Mouse (Mus musculus) forebrain, embryonic 16.5 days (tissue): ENCODE data around the gene Skap2. TPM values are rescaled to one million over a fixed set of nuclear protein-coding genes. Genes with fewer than 3 reads are reported as not detected.

Source experiments
- ATAC-seq: fragments of 200-750 bp; cut with Nextera tagmentation; 2 replicates; pipeline ENCODE4 v1.8.0; 2017; ENCODE audit warnings: mild to moderate bottlenecking, moderate library complexity
- H3K27ac ChIP-seq: fragments of 300-500 bp; sonication (generic); 2 replicates; pipeline ENCODE4 v1.5.1; 2014; ENCODE audit warnings: low read length, control low read depth
- H3K27me3 ChIP-seq: fragments of 300-500 bp; sonication (generic); replicated peaks from 2 replicates; pipeline ENCODE4 v1.6.1; 2014; ENCODE audit warnings: low read length; ENCODE audit not compliant: control insufficient read depth, insufficient read depth
- H3K36me3 ChIP-seq: fragments of 300-500 bp; sonication (generic); 2 replicates; pipeline ENCODE4 v1.6.1; 2014; ENCODE audit not compliant: control insufficient read depth, insufficient read depth
- H3K4me1 ChIP-seq: fragments of 300-500 bp; sonication (generic); replicated peaks from 2 replicates; pipeline ENCODE4 v1.6.1; 2014; ENCODE audit warnings: low read length; ENCODE audit not compliant: control insufficient read depth, insufficient read depth
- H3K4me2 ChIP-seq: fragments of 300-500 bp; sonication (generic); 2 replicates; pipeline ENCODE4 v1.6.1; 2014; ENCODE audit warnings: mild to moderate bottlenecking, low read length, control low read depth
- H3K4me3 ChIP-seq: fragments of 300-500 bp; sonication (generic); replicated peaks from 2 replicates; pipeline ENCODE4 v1.5.1; 2014; ENCODE audit warnings: mild to moderate bottlenecking, low read length, control low read depth
- H3K9ac ChIP-seq: fragments of 300-500 bp; sonication (generic); replicated peaks from 2 replicates; pipeline ENCODE4 v1.6.1; 2014; ENCODE audit warnings: low read depth, low read length, control low read depth
- H3K9me3 ChIP-seq: fragments of 300-500 bp; sonication (generic); 2 replicates; pipeline ENCODE4 v1.6.1; 2016; ENCODE audit warnings: low read length; ENCODE audit not compliant: control insufficient read depth
- WGBS: fragments of 180-500 bp; shearing (Covaris S2); extraction: QIAGEN DNeasy Blood & Tissue Kit; methylation state at CpG from one replicate; pipeline ENCODE4 v1.1.7; 2014; 5-methylcytosine and 5-hydroxymethylcytosine counted together
- polyA plus RNA-seq: library from polyadenylated mRNA; unstranded; fragments of >200 nt; fragmentation: Nextera tagmentation; extraction: Ambion mirVana; gene quantifications from 2 replicates; pipeline ENCODE4 v1.2.1, GENCODE M21; 2015

Skap2 gene
- polyA plus RNA-seq, 1 experiment from 2014 or later, result 5.5 TPM

DNA sequence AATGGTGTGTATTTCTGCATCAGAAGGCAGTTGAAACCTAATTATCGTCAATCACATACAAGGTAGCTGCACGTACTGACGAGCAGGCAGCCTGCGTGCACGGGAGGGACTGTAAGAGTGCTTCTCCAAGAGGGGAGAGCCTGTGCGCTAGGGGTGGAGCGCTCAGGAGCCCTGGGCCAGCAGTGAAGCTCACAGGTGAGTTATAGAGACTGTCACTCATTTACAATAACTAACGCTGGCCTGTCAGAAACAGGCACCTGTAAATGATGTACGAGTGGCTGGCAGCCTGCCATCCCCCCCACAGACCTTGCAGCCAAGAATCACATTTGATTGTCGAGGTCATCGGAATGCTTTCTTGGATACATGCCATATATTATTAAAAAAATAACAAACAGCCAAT is 168.2 kb downstream of the Skap2 start:
- no peaks in the 10 kb centered on the region for H3K36me3 ChIP-seq
- WGBS, result 27% methylated on average over 11 of the region's 11 CpGs
- no peak for ATAC-seq
- H3K9ac ChIP-seq, result peak overlapping the region; percentile 6; the same call in 1 of the 2 replicates
- no peaks in the 10 kb centered on the region for H3K9me3 ChIP-seq
- no peak overlapping the region for H3K4me3 ChIP-seq
- H3K27ac ChIP-seq, result no peak overlapping the region
- H3K4me1 ChIP-seq, result peaks cover 37% of the 10 kb centered on the region
- no peaks in the 10 kb centered on the region for H3K27me3 ChIP-seq
- H3K4me2 ChIP-seq, result peak overlapping the region; percentile 12; the same call in 1 of the 2 replicates

- Histone ChIP-seq H3K36me3 (no peaks in the 10 kb centered on the region), H3K4me2 (no peak overlapping the region), H3K4me3 (no peak overlapping the region), H3K9me3 (no peaks in the 10 kb centered on the region), H3K27ac (no peak overlapping the region), H3K4me1 (peaks cover 28% of the 10 kb centered on the region), H3K27me3 (no peaks in the 10 kb centered on the region), H3K9ac (no peak overlapping the region)
- 54% methylated on average over 9 of the region's 9 CpGs for WGBS
- no peak for ATAC-seq
Measured at GRCm38 (mm10) chr6:51843081-51843480, 169.3 kb downstream of the Skap2 start.

DNA sequence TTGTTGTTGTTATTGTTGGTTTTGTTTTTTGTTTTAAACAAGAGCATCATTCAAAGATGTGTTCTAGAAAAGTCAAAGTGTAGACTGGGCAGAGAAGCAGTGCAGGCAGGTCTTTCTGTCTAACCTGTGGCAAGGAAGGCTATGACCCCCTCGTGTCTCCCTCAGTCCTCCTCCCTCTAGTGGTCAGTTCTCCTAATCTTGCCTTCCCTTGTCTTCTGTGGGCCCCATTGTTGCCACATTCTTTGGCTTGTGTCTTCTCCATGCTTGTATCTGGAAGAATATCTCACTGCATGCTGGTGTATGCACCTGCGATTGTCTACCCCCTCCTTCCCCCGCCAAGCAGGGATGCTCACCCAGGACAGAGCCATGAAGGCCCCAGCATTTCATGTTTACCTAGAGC is 174.2 kb downstream of the Skap2 start:
- WGBS, result 76% methylated on average over 3 of the region's 3 CpGs

GRCm38 (mm10) chr6:51833362-51833761 is 179.0 kb downstream of the Skap2 start:
- H3K4me3 ChIP-seq, result no peak overlapping the region
- no peak overlapping the region for H3K4me2 ChIP-seq
- no peaks in the 10 kb centered on the region for H3K36me3 ChIP-seq
- H3K4me1 ChIP-seq, result no peaks in the 10 kb centered on the region
- H3K27ac ChIP-seq, result no peak overlapping the region
- H3K9me3 ChIP-seq, result no peaks in the 10 kb centered on the region
- no peak for ATAC-seq
- WGBS, result 70% methylated on average over 2 of the region's 2 CpGs
- no peaks in the 10 kb centered on the region for H3K27me3 ChIP-seq
- H3K9ac ChIP-seq, result no peak overlapping the region

More for the DNA sequence above, 174.2 kb downstream of the Skap2 start:
- Histone ChIP-seq H3K27ac (no peak overlapping the region), H3K9ac (no peak overlapping the region), H3K9me3 (no peaks in the 10 kb centered on the region), H3K4me1 (peaks cover 3% of the 10 kb centered on the region), H3K36me3 (no peaks in the 10 kb centered on the region), H3K4me2 (no peak overlapping the region), H3K4me3 (no peak overlapping the region), H3K27me3 (no peaks in the 10 kb centered on the region)
- ATAC-seq, result no peak

GRCm38 (mm10) chr6:51825621-51826021 is 186.7 kb downstream of the Skap2 start:
- H3K9ac ChIP-seq, result no peak overlapping the region
- H3K36me3 ChIP-seq, result no peaks in the 10 kb centered on the region
- peak; percentile 77 for ATAC-seq
- 11% methylated on average over 4 of the region's 4 CpGs for WGBS
- no peak overlapping the region for H3K27ac ChIP-seq
- H3K27me3 ChIP-seq, result no peaks in the 10 kb centered on the region
- H3K9me3 ChIP-seq, result 0 out of 2 replicates have a peak, but pooled peaks cover 3% of the 10 kb centered on the region
- H3K4me2 ChIP-seq, result no peak overlapping the region
- H3K4me1 ChIP-seq, result peaks cover 5% of the 10 kb centered on the region; the same call in 1 of the 2 replicates
- H3K4me3 ChIP-seq, result no peak overlapping the region

- Histone ChIP-seq H3K4me3 (no peak overlapping the region), H3K9ac (no peak overlapping the region), H3K9me3 (0 out of 2 replicates have a peak, but pooled peaks cover 3% of the 10 kb centered on the region), H3K27ac (no peak overlapping the region), H3K27me3 (no peaks in the 10 kb centered on the region), H3K4me2 (no peak overlapping the region), H3K36me3 (no peaks in the 10 kb centered on the region), H3K4me1 (peaks cover 5% of the 10 kb centered on the region; the same call in 1 of the 2 replicates)
- 83% methylated on average over 9 of the region's 9 CpGs for WGBS
- no peak for ATAC-seq
Measured at GRCm38 (mm10) chr6:51824136-51824830, 188.1 kb downstream of the Skap2 start.

DNA sequence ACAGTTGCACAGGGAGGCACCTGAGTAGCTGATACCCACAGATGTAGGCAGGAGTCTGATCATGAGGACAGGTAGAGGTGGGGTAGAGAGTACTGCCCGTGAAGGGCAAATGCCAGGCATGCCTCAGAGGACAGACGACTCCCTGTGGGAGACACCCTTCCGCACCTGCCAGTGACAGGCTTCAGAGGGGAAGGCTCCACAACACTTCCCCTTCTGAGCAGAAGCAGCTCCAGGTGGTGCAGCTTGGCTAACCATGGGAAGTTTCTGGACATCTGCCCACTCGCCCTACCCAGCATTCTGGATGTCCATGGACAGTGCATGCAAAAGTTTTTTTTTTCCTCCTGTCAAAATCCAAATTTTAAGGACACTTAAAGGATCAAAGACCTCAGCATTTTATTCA is 190.3 kb downstream of the Skap2 start:
- H3K4me2 ChIP-seq, result no peak overlapping the region
- H3K36me3 ChIP-seq, result no peaks in the 10 kb centered on the region
- no peak overlapping the region for H3K27ac ChIP-seq
- H3K4me3 ChIP-seq, result no peak overlapping the region
- H3K9ac ChIP-seq, result no peak overlapping the region
- WGBS, result 82% methylated on average over 4 of the region's 4 CpGs
- 0 out of 2 replicates have a peak, but pooled peaks cover 5% of the 10 kb centered on the region for H3K9me3 ChIP-seq
- no peaks in the 10 kb centered on the region for H3K27me3 ChIP-seq
- peaks cover 5% of the 10 kb centered on the region; the same call in 1 of the 2 replicates for H3K4me1 ChIP-seq
- ATAC-seq, result no peak

DNA sequence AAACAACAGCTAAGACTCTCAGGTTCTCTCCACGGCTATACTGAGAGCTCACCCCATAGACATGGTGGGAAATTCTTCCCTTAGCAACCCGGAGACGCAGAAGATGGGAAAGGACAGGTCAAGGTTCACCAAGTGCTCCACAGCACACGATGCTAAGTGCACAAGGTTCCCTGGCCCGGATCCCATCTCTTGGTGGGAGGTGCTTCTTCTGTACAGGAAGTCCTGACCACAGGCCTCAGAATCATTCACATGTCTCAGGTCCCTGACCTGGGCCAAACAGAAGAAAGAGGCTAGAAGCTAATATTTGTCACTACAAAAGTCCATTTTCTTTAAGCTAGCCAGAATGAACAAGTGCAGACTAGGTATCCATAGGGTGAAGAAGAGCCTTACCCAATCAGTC is 191.5 kb downstream of the Skap2 start:
- no peak overlapping the region for H3K4me3 ChIP-seq
- H3K27ac ChIP-seq, result no peak overlapping the region
- WGBS, result 79% methylated on average over 5 of the region's 5 CpGs
- H3K4me2 ChIP-seq, result no peak overlapping the region
- no peaks in the 10 kb centered on the region for H3K27me3 ChIP-seq
- no peak overlapping the region for H3K9ac ChIP-seq
- H3K4me1 ChIP-seq, result peaks cover 5% of the 10 kb centered on the region; the same call in 1 of the 2 replicates
- H3K36me3 ChIP-seq, result no peaks in the 10 kb centered on the region
- H3K9me3 ChIP-seq, result 0 out of 2 replicates have a peak, but pooled peaks cover 5% of the 10 kb centered on the region
- ATAC-seq, result no peak

- H3K27ac ChIP-seq, result no peak overlapping the region
- no peaks in the 10 kb centered on the region for H3K27me3 ChIP-seq
- 0 out of 2 replicates have a peak, but pooled peaks cover 2% of the 10 kb centered on the region for H3K9me3 ChIP-seq
- H3K9ac ChIP-seq, result no peak overlapping the region
- 0 out of 2 replicates have a peak, but pooled peaks have one; percentile 23 for ATAC-seq
- no peaks in the 10 kb centered on the region for H3K4me1 ChIP-seq
- H3K36me3 ChIP-seq, result no peaks in the 10 kb centered on the region
- no peak overlapping the region for H3K4me2 ChIP-seq
- 78% methylated on average over 6 of the region's 6 CpGs for WGBS
- no peak overlapping the region for H3K4me3 ChIP-seq
Measured at GRCm38 (mm10) chr6:51816892-51817621, 195.3 kb downstream of the Skap2 start.
